Mouse (Mus musculus) intestine, embryonic 16.5 days (tissue): ENCODE data around the gene Vma21. TPM values are rescaled to one million over a fixed set of nuclear protein-coding genes. Genes with fewer than 3 reads are reported as not detected.

Experiments
- ATAC-seq: fragments of 200-750 bp; cut with Nextera tagmentation; 2 replicates; pipeline ENCODE4 v1.8.0; 2017; ENCODE audit warnings: moderate TSS enrichment, moderate library complexity
- H3K27ac ChIP-seq: fragments of 300-500 bp; sonication (generic); 2 replicates; pipeline ENCODE4 v1.5.1; 2014; ENCODE audit warnings: mild to moderate bottlenecking, low read length
- H3K27me3 ChIP-seq: fragments of 300-500 bp; sonication (generic); replicated peaks from 2 replicates; pipeline ENCODE4 v1.6.1; 2014; ENCODE audit warnings: low read length, control low read depth, mixed read lengths; ENCODE audit not compliant: control insufficient read depth, insufficient read depth
- H3K36me3 ChIP-seq: fragments of 300-500 bp; sonication (generic); 2 replicates; pipeline ENCODE4 v1.6.1; 2014; ENCODE audit warnings: low read length, control low read depth; ENCODE audit not compliant: control insufficient read depth, insufficient read depth
- H3K4me1 ChIP-seq: fragments of 300-500 bp; sonication (generic); 2 replicates; pipeline ENCODE4 v1.6.1; 2014; ENCODE audit warnings: low read length, control low read depth, mixed read lengths; ENCODE audit not compliant: control insufficient read depth, insufficient read depth
- H3K4me2 ChIP-seq: fragments of 300-500 bp; sonication (generic); 2 replicates; pipeline ENCODE4 v1.6.1; 2014; ENCODE audit warnings: low read depth, low read length, control low read depth
- H3K4me3 ChIP-seq: fragments of 300-500 bp; sonication (generic); 2 replicates; pipeline ENCODE4 v1.5.1; 2014; ENCODE audit warnings: mild to moderate bottlenecking, low read length
- H3K9ac ChIP-seq: fragments of 300-500 bp; sonication (generic); 2 replicates; pipeline ENCODE4 v1.6.1; 2014; ENCODE audit warnings: low read depth, low read length
- H3K9me3 ChIP-seq: fragments of 300-500 bp; sonication (generic); 2 replicates; pipeline ENCODE4 v1.6.1; 2016; ENCODE audit warnings: low read length, control low read depth; ENCODE audit not compliant: control insufficient read depth
- WGBS: fragments of 180-500 bp; shearing (Covaris S2); extraction: QIAGEN DNeasy Blood & Tissue Kit; methylation state at CpG from one replicate; pipeline ENCODE4 v1.1.7; 2014; 5-methylcytosine and 5-hydroxymethylcytosine counted together
- polyA plus RNA-seq: library from polyadenylated mRNA; unstranded; fragments of >200 nt; fragmentation: Nextera tagmentation; extraction: Ambion mirVana; gene quantifications from 2 replicates; pipeline ENCODE4 v1.2.1, GENCODE M21; 2015

Vma21 gene
- polyA plus RNA-seq, result 43.1 and 44.9 TPM in 2 replicates

DNA sequence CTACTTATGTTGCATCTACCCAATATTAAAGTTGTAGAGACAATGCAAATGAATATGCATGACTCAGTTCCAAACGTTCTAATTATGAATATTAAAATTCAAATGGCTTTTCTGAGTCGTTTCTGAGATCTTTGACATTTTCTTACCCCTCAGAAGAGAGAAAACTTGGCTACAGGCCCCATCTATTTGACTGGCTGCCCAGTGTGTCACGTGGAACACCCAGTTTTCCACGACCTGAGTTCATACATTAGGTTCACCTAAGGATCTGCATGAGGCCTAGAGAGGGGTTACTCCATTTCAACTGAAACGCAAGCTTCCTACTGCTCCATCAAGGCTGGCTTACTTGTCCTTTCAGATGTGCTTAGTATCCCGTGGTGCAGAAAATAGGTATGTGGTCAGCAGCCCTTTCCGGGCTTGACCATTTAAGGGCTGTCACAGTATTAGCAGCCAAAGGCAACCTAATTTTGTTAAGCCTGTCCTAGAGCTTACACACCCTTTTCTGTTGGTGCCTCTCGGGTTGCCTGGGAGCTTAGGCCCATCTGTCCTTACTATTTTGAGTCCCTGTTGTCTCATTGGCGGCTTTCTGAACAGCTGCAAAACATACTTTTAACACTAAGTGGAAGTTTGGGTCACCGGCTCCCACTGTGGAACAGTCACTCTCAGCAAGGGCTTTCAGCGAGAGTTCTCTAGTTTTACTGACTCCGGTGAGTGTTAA is at the start of gene Vma21:
Gene Vma21, plus strand, starts transcription at position 294 of the 715 bp plus-strand sequence.
- no peaks in the 10 kb centered on the region for H3K36me3 ChIP-seq
- H3K27ac ChIP-seq, result peak within 1 kb of the TSS; percentile 80
- 0 out of 2 replicates have a peak, but pooled peaks cover 2% of the 10 kb centered on the region for H3K27me3 ChIP-seq
- H3K9ac ChIP-seq, result peak within 1 kb of the TSS; percentile 83
- peak within 1 kb of the TSS; percentile 68 for H3K4me3 ChIP-seq
- ATAC-seq, result no peak
- H3K4me2 ChIP-seq, result peak within 1 kb of the TSS; percentile 52
- no peaks in the 10 kb centered on the region for H3K4me1 ChIP-seq
- 34% methylated on average over 12 of the region's 12 CpGs for WGBS
- H3K9me3 ChIP-seq, result no peaks in the 10 kb centered on the region

DNA sequence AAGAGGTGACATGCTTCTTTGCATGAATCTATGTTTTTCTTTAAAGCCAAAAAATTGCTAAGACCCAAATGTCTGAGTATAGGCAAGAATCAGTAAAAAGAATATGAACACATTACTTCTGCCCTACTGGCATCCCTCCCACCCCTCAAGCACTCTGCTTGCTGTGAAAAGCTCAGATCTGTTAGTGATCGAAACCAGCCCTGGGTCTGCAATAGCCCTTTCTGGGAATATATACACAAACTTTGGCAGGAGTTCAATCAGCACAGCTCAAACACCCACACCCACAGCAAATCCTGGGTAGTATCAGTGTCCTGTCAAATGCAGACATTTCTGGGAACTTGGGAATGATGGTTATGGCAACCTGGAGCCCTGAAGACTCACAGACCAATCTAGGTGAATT is 47.8 kb upstream of the Vma21 start:
- 74% methylated on average over 1 of the region's 1 CpGs for WGBS

DNA sequence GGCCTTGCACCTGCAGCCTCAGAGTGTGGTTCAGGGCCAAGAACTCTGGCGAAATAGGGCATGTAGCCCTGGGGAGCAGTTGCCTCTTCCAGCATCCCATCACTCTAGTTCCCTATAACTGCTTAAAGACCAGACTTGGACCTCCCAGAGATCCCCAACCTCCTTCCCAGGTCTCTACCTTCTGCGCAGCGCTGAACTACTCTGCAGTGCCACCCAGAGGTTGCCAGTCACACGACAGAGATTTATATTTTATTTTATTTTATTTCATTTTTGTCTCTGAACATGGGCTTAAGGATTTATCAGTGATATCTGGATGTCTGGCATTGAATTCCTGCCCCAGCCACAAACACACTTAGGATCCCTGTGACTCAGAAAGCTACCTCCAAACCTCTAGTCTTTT is 24.6 kb upstream of the Vma21 start:
- H3K27ac ChIP-seq, result no peak overlapping the region
- no peak overlapping the region for H3K9ac ChIP-seq
- H3K27me3 ChIP-seq, result no peaks in the 10 kb centered on the region
- no peaks in the 10 kb centered on the region for H3K36me3 ChIP-seq
- no peaks in the 10 kb centered on the region for H3K9me3 ChIP-seq
- H3K4me1 ChIP-seq, result no peaks in the 10 kb centered on the region
- no peak for ATAC-seq
- H3K4me2 ChIP-seq, result no peak overlapping the region
- H3K4me3 ChIP-seq, result no peak overlapping the region
- WGBS, result 16% methylated on average over 4 of the region's 4 CpGs

More for the DNA sequence above, 47.8 kb upstream of the Vma21 start:
- H3K27ac ChIP-seq, result no peak overlapping the region
- H3K4me1 ChIP-seq, result no peaks in the 10 kb centered on the region
- H3K9ac ChIP-seq, result no peak overlapping the region
- no peaks in the 10 kb centered on the region for H3K36me3 ChIP-seq
- no peak for ATAC-seq
- no peaks in the 10 kb centered on the region for H3K27me3 ChIP-seq
- no peak overlapping the region for H3K4me3 ChIP-seq
- H3K4me2 ChIP-seq, result no peak overlapping the region
- no peaks in the 10 kb centered on the region for H3K9me3 ChIP-seq

DNA sequence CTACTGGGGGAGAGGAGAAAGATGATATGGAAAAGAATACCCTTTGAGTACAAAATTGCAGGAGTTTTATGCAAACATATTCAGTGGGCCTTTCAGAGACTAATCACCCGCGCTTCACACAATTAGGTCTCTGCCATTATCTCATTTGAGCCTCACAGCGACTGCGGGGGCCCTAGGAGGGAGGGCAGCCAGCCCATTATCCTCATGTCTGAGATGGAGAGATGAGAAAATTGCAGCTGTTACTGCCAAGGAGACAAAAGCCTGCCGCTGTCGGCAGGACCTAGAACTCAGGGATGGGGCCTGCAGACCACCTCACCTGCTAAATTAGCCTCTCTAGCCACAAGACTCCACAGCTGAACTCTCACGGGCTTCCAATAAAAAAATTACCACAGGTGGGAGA is 18.0 kb upstream of the Vma21 start:
- no peak for ATAC-seq
- Histone ChIP-seq H3K9ac (no peak overlapping the region), H3K4me2 (no peak overlapping the region), H3K4me3 (no peak overlapping the region), H3K27me3 (no peaks in the 10 kb centered on the region), H3K9me3 (no peaks in the 10 kb centered on the region), H3K27ac (no peak overlapping the region), H3K4me1 (no peaks in the 10 kb centered on the region), H3K36me3 (no peaks in the 10 kb centered on the region)
- WGBS, result 65% methylated on average over 7 of the region's 7 CpGs

DNA sequence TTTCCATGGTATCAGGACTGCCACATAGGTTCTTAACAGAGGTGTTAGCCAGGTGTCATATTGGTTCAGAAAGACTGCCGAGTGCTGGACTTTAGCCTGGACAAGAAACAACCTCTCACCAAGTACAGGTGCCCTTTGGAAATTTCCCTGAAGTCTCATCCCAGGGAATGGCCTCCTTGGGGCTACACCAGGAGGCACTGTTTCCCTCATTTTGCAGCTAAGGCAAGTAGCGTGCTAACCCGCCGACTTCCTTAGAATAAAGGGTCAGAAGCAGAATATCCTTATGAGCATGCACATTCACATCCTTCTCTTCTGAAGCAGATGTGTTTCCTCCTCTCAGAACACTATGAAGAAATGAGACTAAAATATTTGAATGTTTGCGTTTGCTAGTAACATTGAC is 16.8 kb upstream of the Vma21 start:
- Histone ChIP-seq H3K9ac (no peak overlapping the region), H3K36me3 (no peaks in the 10 kb centered on the region), H3K4me1 (no peaks in the 10 kb centered on the region), H3K4me2 (no peak overlapping the region), H3K27me3 (no peaks in the 10 kb centered on the region), H3K27ac (no peak overlapping the region), H3K4me3 (no peak overlapping the region), H3K9me3 (no peaks in the 10 kb centered on the region)
- WGBS, result 59% methylated on average over 5 of the region's 5 CpGs
- no peak for ATAC-seq

DNA sequence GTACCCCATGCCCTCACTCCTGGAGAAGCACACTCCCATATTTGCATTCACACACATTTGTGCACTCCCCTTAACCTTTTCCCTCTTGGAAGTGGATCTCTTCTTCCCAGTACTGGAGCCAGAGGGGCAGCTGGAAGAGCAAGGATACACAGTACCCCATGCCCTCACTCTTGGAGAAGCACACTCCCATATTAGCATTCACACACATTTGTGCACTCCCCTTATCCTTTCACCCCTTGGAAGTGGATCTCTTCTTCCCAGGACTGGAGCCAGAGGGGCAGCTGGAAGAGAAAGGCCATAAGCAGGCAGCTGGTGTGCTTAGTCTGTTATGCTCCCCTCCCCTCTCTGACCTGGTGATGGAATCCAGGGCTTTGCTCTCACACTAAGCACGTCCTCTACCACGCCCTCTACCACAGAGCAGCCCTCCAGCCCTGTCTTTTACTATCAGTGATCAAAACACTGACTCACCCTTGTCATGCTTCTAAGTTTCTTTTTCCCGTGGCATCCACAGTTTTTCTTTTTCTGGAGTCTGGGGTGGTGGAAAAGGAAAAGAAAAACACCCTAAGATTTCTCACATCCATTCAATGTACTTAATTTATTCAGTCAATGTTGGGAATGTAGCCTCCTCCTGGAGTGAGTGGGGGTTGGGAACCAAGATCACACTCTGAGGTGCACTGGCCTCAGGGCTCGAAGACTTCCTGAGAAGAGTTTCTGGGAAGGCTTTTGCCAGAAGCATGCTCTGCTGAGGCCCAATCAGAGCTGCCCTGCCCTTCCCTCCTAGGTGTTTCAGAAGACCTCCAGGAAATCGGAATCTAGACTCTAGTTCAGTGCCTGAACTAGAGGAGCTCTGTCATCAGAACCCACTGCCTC is 3.5 kb upstream of the Vma21 start:
- ATAC-seq, result peak; percentile 36
- 41% methylated on average over 5 of the region's 5 CpGs for WGBS
- no peak overlapping the region for H3K4me2 ChIP-seq

DNA sequence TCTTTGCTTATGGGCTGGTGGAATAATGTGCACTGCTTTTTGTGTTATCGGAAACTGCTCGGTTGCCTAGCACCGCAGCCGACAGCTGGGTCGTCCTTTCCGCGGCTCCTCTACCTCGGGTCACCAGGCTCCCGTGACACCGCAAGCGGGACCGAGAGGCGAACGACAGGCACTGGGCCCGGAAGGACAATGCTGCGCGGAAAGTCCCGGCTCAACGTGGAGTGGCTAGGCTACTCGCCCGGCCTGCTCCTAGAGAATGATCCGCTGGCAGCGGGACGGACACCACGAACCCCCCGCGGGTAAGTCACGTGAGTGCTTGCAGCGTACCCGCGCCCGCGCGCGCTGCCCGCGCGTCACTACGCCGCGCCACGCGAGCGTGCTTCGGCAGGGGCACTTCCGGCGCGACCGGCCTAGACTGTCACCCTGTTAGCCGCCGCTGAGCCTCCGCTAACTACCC is 705 bp downstream of the Vma21 start:
- peak overlapping the region; percentile 52 for H3K4me2 ChIP-seq
- H3K9me3 ChIP-seq, result no peaks in the 10 kb centered on the region
- peak overlapping the region; percentile 80 for H3K27ac ChIP-seq
- H3K27me3 ChIP-seq, result 0 out of 2 replicates have a peak, but pooled peaks cover 2% of the 10 kb centered on the region
- H3K9ac ChIP-seq, result peak overlapping the region; percentile 83
- no peaks in the 10 kb centered on the region for H3K4me1 ChIP-seq
- peak; percentile 98 for ATAC-seq
- peak overlapping the region; percentile 68 for H3K4me3 ChIP-seq
- H3K36me3 ChIP-seq, result no peaks in the 10 kb centered on the region
- 20% methylated on average over 31 of the region's 52 CpGs for WGBS

More for the DNA sequence above, 3.5 kb upstream of the Vma21 start:
- Histone ChIP-seq H3K36me3 (no peaks in the 10 kb centered on the region), H3K4me3 (no peak overlapping the region), H3K9ac (no peak overlapping the region), H3K9me3 (no peaks in the 10 kb centered on the region), H3K27ac (no peak overlapping the region), H3K27me3 (0 out of 2 replicates have a peak, but pooled peaks cover 2% of the 10 kb centered on the region), H3K4me1 (no peaks in the 10 kb centered on the region)

DNA sequence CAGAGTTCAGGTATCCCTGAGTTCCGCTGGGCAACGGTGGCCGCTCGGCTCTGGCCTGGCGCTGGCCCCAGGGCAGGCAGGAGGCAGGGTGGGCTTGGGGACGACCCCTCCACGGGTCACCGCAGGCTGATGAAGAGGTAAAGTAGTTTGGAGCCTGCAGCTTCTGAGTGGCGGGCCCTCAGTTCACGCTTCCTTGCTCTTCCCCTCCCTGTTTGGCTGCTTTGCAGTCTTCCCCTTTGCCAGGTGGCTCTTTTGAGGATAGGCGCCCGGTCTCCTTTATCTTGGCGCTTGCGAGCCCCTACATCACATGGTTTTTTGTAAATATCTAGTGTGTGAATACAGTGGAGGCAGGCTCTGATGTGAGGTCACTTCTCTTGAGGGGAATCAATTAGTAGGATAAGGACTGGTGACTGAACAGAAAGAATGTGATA is 1.2 kb downstream of the Vma21 start:
- Histone ChIP-seq H3K9me3 (no peaks in the 10 kb centered on the region), H3K36me3 (no peaks in the 10 kb centered on the region), H3K9ac (peak overlapping the region; percentile 83), H3K4me2 (peak overlapping the region; percentile 32), H3K27me3 (0 out of 2 replicates have a peak, but pooled peaks cover 2% of the 10 kb centered on the region), H3K4me3 (peak overlapping the region; percentile 68), H3K4me1 (no peaks in the 10 kb centered on the region), H3K27ac (peak overlapping the region; percentile 65)
- 16% methylated on average over 12 of the region's 14 CpGs for WGBS
- ATAC-seq, result peak; percentile 39

DNA sequence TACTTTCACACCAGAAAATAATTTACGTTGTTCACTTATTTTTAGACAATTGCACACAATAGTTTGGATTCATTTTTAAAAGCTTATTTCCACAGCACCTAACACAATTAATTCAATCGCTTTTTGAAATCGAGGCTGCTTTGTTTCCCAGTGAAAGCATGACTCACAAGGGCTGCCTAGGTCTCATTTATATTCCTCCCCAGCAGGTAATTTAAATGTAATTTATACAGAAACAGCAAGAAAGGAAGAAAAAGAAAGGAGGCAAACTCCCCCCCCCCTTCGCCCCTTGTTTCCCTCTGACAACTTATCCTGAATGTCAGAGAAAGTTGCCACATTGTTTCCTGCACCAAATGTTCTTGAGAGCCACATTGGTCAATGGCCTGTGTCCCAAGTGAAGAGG is 23.2 kb downstream of the Vma21 start:
- Histone ChIP-seq H3K27ac (no peak overlapping the region), H3K9me3 (no peaks in the 10 kb centered on the region), H3K4me3 (no peak overlapping the region), H3K9ac (no peak overlapping the region), H3K27me3 (no peaks in the 10 kb centered on the region), H3K4me1 (no peaks in the 10 kb centered on the region), H3K4me2 (no peak overlapping the region), H3K36me3 (no peaks in the 10 kb centered on the region)
- no peak for ATAC-seq
- WGBS, result 70% methylated on average over 4 of the region's 4 CpGs
